8 mouse cellular contexts compared by ENCODE assay signal in genomic region chr16:8938516-8938915, GRCm38 (mm10).
DNase-seq lines count a peak whose midpoint lies in the region; ATAC-seq and TF ChIP-seq lines count a peak whose summit lies in the region.

No protein-coding gene starts in this region.

- H3K36me3 ChIP-seq in heart, embryonic 12.5 days: no peaks in the 10 kb centered on the region
- no peaks in the 10 kb centered on the region for H3K36me3 ChIP-seq in thymus, adult 2 months (ENCODE audit: control insufficient read depth, insufficient read depth, low read length)

- peak; percentile 2 for DNase-seq in heart, adult 8-10 months (ENCODE audit: low spot score)
- peak; percentile 79 for DNase-seq in adrenal gland, postnatal 10 days
- DNase-seq in frontal cortex, postnatal 25 days (ENCODE audit: low spot score in 2 of 2): peak; percentile 41 to 61
- DNase-seq in left cerebral cortex, postnatal 25 days (ENCODE audit: low spot score in 2 of 2): peak; percentile 73 to 95
- DNase-seq in spleen, postnatal 4 days (ENCODE audit: low spot score in 2 of 2): no peak
- no peak for DNase-seq in B cell, adult 2 months
- DNase-seq in thymus, adult 2 months: no peak

- no peak for ATAC-seq in heart, embryonic 12.5 days (ENCODE audit: insufficient number of reproducible peaks, low FRiP score)

- no peaks in the 10 kb centered on the region for H3K9me3 ChIP-seq in heart, embryonic 12.5 days (replicated peaks)

- WGBS in heart, embryonic 12.5 days: 28% methylated on average over 5 of the region's 5 CpGs
- 48% methylated on average over 5 of the region's 5 CpGs for WGBS in thymus, adult 2 months

- H3K27me3 ChIP-seq in heart, embryonic 12.5 days (replicated peaks): no peaks in the 10 kb centered on the region; the same call in 1 of the 2 replicates
- no peaks in the 10 kb centered on the region for H3K27me3 ChIP-seq in thymus, adult 2 months (ENCODE audit: control insufficient read depth, insufficient read depth, low read length)

- H3K9ac ChIP-seq in heart, embryonic 12.5 days: no peak overlapping the region

- no peak overlapping the region for H3K27ac ChIP-seq in heart, embryonic 12.5 days (ENCODE audit: poor library complexity, severe bottlenecking)
- H3K27ac ChIP-seq in thymus, adult 2 months (ENCODE audit: control insufficient read depth, insufficient read depth, low read length): no peak overlapping the region

- intact Hi-C loops in left cerebral cortex, postnatal 25 days (cut with DNase I): no loop called here

- no peak overlapping the region for H3K4me3 ChIP-seq in heart, embryonic 12.5 days
- no peak overlapping the region for H3K4me3 ChIP-seq in thymus, adult 2 months (ENCODE audit: control insufficient read depth, insufficient read depth, low read length)

- H3K4me1 ChIP-seq in heart, embryonic 12.5 days (replicated peaks): no peaks in the 10 kb centered on the region
- no peaks in the 10 kb centered on the region for H3K4me1 ChIP-seq in thymus, adult 2 months (replicated peaks; ENCODE audit: control insufficient read depth, insufficient read depth, low read length)

- TF ChIP-seq POLR2A in thymus, adult 2 months (IDR thresholded peaks at IDR 0.05; ENCODE audit: control insufficient read depth, extremely low read depth, insufficient read depth, low read length, poor library complexity): no peak

- H3K4me2 ChIP-seq in heart, embryonic 12.5 days: no peak overlapping the region

- TF ChIP-seq CTCF in thymus, adult 2 months (IDR thresholded peaks at IDR 0.05; ENCODE audit: borderline replicate concordance, control insufficient read depth, extremely low read depth, insufficient read depth, low read length, poor library complexity): no peak

Comparison
In these comparisons a context has a peak if more than half of its experiments do, and no peak if none do; other contexts are left out.
1. DNase-seq: peak in heart, adult 8-10 months (single experiment), adrenal gland, postnatal 10 days (single experiment), frontal cortex, postnatal 25 days (2 of 2) and left cerebral cortex, postnatal 25 days (2 of 2); none in spleen, postnatal 4 days (0 of 2), B cell, adult 2 months (0 of 2) and thymus, adult 2 months (single experiment).